Comparison of ENCODE assay signal across 9 mouse cellular contexts in the genomic region with DNA sequence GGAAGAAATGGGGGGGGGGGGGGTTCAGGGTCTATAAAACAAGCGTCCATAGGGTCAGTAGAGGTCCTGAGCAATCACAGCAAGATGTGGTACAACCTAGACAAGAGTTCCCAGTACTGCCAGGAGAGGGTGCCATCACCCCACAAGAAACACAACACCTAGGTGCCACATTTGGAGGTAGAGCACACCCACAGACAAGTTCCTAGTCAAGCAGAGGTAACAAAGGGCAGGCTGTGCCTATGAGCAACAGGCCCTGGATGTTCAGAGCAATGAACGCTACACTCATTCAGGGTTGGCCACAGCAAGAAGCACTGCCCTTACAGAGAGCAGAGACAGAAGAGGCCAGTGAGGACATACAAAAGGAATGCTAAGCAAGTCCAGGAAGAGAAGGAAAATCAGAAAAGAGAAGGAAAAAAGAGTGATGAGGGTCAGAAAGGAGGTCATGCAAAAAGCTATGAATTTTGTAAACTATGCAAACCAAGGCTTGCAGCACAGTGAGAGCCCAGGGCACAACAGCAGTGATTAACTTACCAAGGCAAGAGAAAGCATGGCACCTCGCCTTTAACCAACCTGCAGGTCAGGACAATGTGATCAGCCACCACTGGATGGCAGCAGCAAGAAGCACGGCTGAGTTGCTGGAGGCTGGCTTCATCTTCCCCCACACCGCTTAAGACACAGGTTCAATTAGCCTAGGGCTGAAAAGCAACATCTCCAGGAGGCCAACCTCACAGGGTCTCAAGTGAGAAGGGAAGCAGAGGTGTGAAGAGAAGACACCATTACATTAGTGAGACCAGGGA. TPM values are rescaled to one million over a fixed set of nuclear protein-coding genes. Genes with fewer than 3 reads are reported as not detected.
DNase-seq lines count a peak whose midpoint lies in the region; ATAC-seq and TF ChIP-seq lines count a peak whose summit lies in the region.
"Had no signal": no experiment of that assay in that cellular context is flagged by ENCODE, and none has a peak within 500 bp of the region (broad histone marks: within the 10 kb centered on the region; RNA-seq: fewer than 3 reads in every experiment).

No protein-coding gene starts in this region.

- H3K9ac ChIP-seq in forebrain, postnatal 0 days: no peak overlapping the region
- H3K9ac ChIP-seq in hindbrain, embryonic 12.5 days: no peak overlapping the region

- peaks cover 82% of the 10 kb centered on the region for H3K36me3 ChIP-seq in forebrain, postnatal 0 days (ENCODE audit: insufficient read depth)
- peaks cover 62% of the 10 kb centered on the region for H3K36me3 ChIP-seq in hindbrain, embryonic 12.5 days

- peak; percentile 22 for DNase-seq in MEL-GATA-1-ER (ENCODE audit: extremely low read depth, low read depth)
- peak; percentile 81 to 85 for DNase-seq in cerebellum, adult 18-20 months
- DNase-seq in forebrain, postnatal 0 days: peak; percentile 77
- DNase-seq in layer of hippocampus, postnatal 10 days (ENCODE audit: low spot score in 2 of 2): peak; percentile 66 to 75
- DNase-seq in lung, postnatal 14 days: peak; percentile 78
- peak; percentile 78 for DNase-seq in retina, embryonic 14.5 days (ENCODE audit: low spot score)
- peak; percentile 81 for DNase-seq in thymus, postnatal 25 days

- H3K27me3 ChIP-seq in forebrain, postnatal 0 days (ENCODE audit: insufficient read depth, low read length): no peaks in the 10 kb centered on the region
- no peaks in the 10 kb centered on the region for H3K27me3 ChIP-seq in hindbrain, embryonic 12.5 days

- H3K4me3 ChIP-seq in forebrain, postnatal 0 days (ENCODE audit: low read depth, low read length): no peak overlapping the region
- no peak overlapping the region for H3K4me3 ChIP-seq in hindbrain, embryonic 12.5 days

- H3K9me3 ChIP-seq in forebrain, postnatal 0 days (ENCODE audit: low read length): no peaks in the 10 kb centered on the region
- peaks cover 5% of the 10 kb centered on the region; the same call in 1 of the 2 replicates for H3K9me3 ChIP-seq in hindbrain, embryonic 12.5 days (replicated peaks)

- H3K27ac ChIP-seq in forebrain, postnatal 0 days (ENCODE audit: low read depth, low read length): no peak overlapping the region
- H3K27ac ChIP-seq in hindbrain, embryonic 12.5 days: no peak overlapping the region
- H3K27ac ChIP-seq: macrophage had no signal

- no peaks in the 10 kb centered on the region for H3K4me1 ChIP-seq in forebrain, postnatal 0 days (ENCODE audit: insufficient read depth)
- H3K4me1 ChIP-seq in hindbrain, embryonic 12.5 days: peaks cover 16% of the 10 kb centered on the region

- peak; percentile 88 for ATAC-seq in forebrain, postnatal 0 days
- peak; percentile 65 for ATAC-seq in hindbrain, embryonic 12.5 days (ENCODE audit: low FRiP score)

- WGBS in forebrain, postnatal 0 days: 33% methylated on average over 5 of the region's 5 CpGs
- 32% methylated on average over 5 of the region's 5 CpGs for WGBS in hindbrain, embryonic 12.5 days

- TF ChIP-seq CTCF in forebrain, postnatal 0 days (IDR thresholded peaks at IDR 0.05; ENCODE audit: low read depth): peak; percentile 82

- no peak overlapping the region for H3K4me2 ChIP-seq in forebrain, postnatal 0 days (ENCODE audit: low read depth)
- no peak overlapping the region for H3K4me2 ChIP-seq in hindbrain, embryonic 12.5 days (replicated peaks)

RNA-seq across cellular contexts. Expression of a gene that starts 59.4 kb away (rescaled TPM):
- total RNA-seq in forebrain, postnatal 0 days (2014; rRNA removed): 11.4 and 12.5 TPM in 2 replicates
- polyA plus RNA-seq in forebrain, postnatal 0 days (2015; fragmentation: Nextera tagmentation; extraction: Ambion mirVana): 2.1 and 2.4 TPM in 2 replicates
- 3.5 and 5.2 TPM in 2 replicates for polyA plus RNA-seq in hindbrain, embryonic 12.5 days (2016; fragmentation: Nextera tagmentation; extraction: Ambion mirVana)
- 10 to 100 TPM; 18.7 to 19.0 TPM for total RNA-seq in layer of hippocampus, postnatal 10 days (2021)

Comparison
In these comparisons a context has a peak if more than half of its experiments do, and no peak if none do; other contexts are left out.
1. DNase-seq: peak in every context shown above with its lines; median percentile 83 in cerebellum, adult 18-20 months; 81 in thymus, postnatal 25 days; 78 in lung, postnatal 14 days; 78 in retina, embryonic 14.5 days; 77 in forebrain, postnatal 0 days; 70 in layer of hippocampus, postnatal 10 days; 22 in MEL-GATA-1-ER.